Mouse (Mus musculus): Measurements from ENCODE around the gene R3hdm1.
"Not testable (repeated sequence)": the region's sequence is repeated elsewhere in the genome, so short reads cannot be mapped to it uniquely, and the experiment has no call there.

Gene R3hdm1

GRCm38 (mm10) chr1:128120913-128121627, 18.0 kb downstream of the R3hdm1 start:
- no peak for DNase-seq (ENCODE audit: low spot score in 2 of 2)

GRCm38 (mm10) chr1:128136222-128136621, 33.1 kb downstream of the R3hdm1 start:
- not testable (repeated sequence) for DNase-seq (ENCODE audit: low spot score in 2 of 2)

DNA sequence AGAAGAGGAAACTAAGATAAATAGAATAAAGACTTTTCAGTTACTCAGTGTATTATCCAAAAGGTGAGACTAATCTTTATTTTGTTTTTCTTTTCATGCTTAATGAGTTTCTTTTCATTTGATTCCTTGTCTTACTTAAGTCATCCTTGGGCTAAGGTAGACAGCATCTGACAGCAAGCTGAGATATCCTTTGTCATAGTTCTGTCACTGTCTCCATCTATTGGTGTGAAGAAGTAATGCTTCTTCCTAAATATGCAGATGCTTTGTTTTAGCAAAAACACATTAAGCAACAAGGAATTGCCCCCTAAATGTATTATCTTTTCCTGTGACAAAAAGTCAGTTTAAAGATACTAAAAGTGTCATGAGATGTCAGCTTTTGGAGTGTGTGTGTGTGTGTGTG, 37.9 kb downstream of the R3hdm1 start:
- DNase-seq (ENCODE audit: low spot score in 2 of 2) = no peak

GRCm38 (mm10) chr1:128141737-128142136, 38.6 kb downstream of the R3hdm1 start:
- DNase-seq (ENCODE audit: low spot score in 2 of 2) = no peak

DNA sequence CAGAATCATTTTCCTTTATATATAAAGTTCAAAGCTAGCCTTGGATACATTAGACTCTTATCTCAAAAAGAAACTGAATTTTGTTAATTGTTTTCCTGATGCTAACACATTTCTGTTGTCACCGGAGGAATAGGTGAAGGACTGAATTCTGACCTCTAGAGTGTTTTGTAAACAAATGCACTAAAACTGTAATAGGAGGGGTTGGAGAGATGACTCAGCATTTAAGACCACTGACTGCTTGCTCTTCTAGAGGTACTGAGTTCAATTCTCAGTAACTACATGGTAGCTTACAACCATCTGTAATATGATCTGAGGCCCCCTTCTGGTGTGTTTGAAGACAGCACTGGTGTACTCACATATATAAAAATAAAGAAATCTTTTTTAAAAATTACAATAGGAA, 63.9 kb downstream of the R3hdm1 start:
- DNase-seq (ENCODE audit: low spot score in 2 of 2) = no peak

DNA sequence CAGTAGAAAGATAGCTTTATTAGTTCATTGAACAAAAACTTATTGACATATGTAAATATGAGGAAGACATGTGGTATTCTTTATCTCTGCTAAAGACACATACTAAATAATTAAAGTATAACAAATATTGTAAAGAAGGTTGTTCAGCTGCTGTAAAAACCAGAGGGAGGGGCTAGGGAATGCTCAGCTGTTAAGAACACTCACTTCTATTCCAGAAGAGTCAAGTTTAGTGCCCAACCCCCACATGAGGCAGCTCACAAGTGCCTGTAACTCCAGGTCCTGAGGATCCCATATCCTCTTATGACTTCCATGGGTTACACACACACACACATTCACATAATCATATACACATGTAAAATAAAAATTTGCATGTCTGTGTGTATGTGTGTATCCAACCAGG, 67.0 kb downstream of the R3hdm1 start:
- DNase-seq (ENCODE audit: low spot score in 2 of 2) = no peak

- DNase-seq (ENCODE audit: low spot score in 2 of 2) = no peak
Observed at GRCm38 (mm10) chr1:128191426-128191825, 88.3 kb downstream of the R3hdm1 start.

DNA sequence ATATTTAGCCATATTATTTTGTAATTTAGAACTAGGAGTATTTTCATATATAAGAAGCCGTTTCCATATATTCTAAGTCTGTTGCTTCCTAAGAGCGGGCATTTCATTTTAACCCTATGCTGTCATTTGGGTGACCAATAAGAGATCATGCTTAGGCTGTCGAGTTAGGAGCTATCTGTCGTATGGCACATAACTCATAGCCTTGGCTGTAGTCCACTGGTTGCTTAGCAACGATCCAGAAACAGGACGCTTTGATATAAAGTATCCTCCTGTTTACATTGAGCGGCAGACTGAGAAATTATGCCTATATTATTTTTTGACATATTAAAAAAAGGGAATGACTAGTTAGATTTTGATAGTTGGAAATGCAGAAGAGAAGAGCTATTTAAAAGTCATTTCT, 89.3 kb downstream of the R3hdm1 start:
- no peak for DNase-seq (ENCODE audit: low spot score in 2 of 2)

- DNase-seq (ENCODE audit: low spot score in 2 of 2) = no peak
Observed at GRCm38 (mm10) chr1:128194011-128194410, 90.9 kb downstream of the R3hdm1 start.

DNA sequence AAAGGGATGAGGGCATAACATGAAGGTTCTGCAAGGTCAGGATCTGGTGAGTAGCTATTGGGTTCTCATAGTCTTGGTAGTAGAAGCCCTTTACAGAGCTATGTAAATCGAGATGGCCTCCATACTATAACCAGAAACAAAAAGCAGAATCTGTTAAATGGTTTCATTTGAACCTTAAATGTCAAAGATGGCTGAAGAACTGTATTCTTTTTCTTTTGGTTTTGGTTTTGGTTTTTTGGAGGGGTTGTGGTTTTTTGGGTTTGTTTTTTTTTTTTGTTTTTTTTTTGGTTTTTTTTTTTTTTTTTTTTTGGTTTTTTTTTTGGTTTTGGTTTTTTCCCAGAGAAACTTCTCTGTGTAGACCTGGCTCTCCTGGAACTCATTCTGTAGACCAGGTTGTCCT, 94.3 kb downstream of the R3hdm1 start:
- no peak for DNase-seq (ENCODE audit: low spot score in 2 of 2)

- peak in 1 of 2 experiments; percentile 4 for DNase-seq (ENCODE audit: low spot score in 2 of 2)
Observed at GRCm38 (mm10) chr1:128213261-128213660, 110.2 kb downstream of the R3hdm1 start.

DNA sequence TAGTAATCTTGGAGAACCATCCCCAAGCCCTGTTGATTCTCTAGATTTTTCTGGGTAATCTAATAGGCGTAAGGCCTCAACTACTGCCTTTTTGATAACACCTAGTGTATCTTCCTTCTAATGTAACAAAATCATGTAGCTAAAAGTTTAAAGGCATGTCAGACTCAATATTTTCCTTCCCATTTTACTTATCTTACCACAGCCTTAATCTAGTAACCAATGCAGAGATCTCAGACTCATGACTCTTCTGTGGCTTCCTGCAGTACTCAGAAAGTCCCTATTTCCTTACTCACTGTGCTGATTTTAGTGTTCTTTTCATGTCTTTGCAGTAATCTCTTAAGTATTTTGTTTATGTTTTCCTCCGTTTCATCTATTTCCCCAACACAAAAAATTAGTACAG, 118.8 kb downstream of the R3hdm1 start:
- DNase-seq (ENCODE audit: low spot score in 2 of 2) = no peak

GRCm38 (mm10) chr1:128223304-128223703, 120.2 kb downstream of the R3hdm1 start:
- DNase-seq (ENCODE audit: low spot score in 2 of 2) = no peak

- DNase-seq (ENCODE audit: low spot score in 2 of 2) = no peak
Observed at GRCm38 (mm10) chr1:128235181-128235580, 132.1 kb downstream of the R3hdm1 start.

DNA sequence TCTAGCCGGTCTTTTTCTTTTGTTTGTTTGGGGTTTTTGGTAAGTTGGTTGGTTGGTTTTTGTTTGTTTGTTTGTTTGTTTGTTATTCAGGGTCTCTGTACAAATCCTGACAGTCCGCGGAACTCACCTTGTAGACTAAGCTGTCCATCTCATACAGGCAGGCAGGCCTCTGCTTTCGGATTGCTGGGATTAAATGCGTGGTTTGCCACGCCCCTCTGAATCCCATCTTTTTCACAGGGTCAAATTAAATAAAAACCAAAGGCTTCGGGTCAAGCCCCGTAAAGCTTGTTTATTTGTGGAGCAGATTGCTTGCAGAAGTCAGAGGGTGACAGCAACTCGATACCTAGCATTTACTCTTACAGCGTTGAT, 140.5 kb downstream of the R3hdm1 start, which contains the start of gene Ubxn4:
Gene Ubxn4 (plus strand): TSS at position 338 of the 369 bp plus-strand sequence.
- no peak for DNase-seq (ENCODE audit: low spot score in 2 of 2)

- DNase-seq (ENCODE audit: low spot score in 2 of 2) = peak; percentile 97
Observed at GRCm38 (mm10) chr1:128243996-128244726, 141.1 kb downstream of the R3hdm1 start.

DNA sequence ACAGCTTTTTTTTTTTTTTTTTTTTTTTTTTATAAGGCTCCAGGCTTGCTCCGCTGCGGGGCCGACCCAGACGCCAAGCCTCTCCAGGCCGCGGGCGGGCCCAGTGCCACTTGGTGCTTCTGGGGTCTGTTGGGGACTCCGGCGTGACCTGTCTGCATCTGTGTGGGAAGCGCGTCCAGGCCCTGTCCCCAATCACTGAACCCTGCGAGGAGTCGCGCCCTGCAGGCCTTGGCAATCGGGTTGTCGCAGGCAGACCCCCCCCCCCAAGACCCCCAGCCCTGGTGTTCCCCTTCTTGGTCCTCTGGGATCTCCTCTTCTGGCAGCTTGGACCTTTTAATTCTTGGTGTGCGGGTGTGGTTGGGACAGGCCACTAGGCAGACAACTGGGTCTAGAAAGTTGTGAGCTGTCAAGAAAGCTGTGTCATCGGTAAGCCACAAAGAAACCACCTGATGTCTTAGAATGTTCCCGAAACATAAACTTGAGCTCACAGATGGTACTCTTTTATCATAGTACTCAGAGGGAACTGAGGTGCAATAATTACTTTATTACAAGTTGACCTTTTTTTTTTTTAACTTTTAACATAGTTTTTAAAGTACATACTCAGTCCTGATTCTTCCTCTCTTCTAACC, 141.7 kb downstream of the R3hdm1 start:
- peak; percentile 12 to 29 for DNase-seq (ENCODE audit: low spot score in 2 of 2)

DNA sequence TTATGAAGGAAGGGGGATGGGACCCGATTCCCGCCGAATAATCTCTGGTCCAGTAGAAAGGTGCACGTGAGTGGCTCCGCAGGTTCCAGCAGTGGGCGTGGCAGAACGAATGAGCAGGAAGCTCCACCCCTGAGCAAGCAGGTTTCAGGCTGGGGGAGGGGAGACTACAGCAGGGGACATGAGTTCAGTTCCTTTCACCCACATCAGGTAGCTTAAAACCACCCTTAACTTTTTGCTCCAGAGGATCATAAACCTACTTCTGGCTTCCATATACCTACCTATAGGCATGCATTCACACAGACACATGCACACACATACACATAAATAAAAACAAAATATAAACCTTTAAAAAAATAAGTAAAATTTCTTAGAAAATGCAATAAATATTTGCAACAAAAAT, 164.0 kb downstream of the R3hdm1 start:
- DNase-seq (ENCODE audit: low spot score in 2 of 2) = not testable (repeated sequence)

GRCm38 (mm10) chr1:128270731-128271130, 167.6 kb downstream of the R3hdm1 start:
- no peak for DNase-seq (ENCODE audit: low spot score in 2 of 2)

DNA sequence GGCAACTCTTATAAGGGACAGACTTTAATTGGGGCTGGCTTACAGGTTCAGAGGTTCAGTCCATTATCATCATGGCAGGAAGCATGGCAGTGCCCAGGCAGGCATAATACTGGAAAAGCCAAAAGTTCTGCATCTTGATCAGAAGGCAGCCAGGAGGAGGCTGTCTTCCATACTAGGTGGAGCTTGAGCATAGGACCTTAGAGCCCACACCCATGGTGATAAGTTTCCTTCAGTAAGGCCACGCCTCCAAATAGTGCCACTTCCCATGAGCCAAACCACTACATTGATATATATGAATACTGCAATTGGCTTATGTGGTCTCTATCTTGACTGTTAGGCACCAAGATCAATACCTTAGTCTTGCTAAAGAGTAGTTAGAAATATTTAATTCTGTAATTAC, 172.8 kb downstream of the R3hdm1 start:
- DNase-seq (ENCODE audit: low spot score in 2 of 2) = no peak

- DNase-seq (ENCODE audit: low spot score in 2 of 2) = no peak
Observed at GRCm38 (mm10) chr1:128278563-128278962, 175.5 kb downstream of the R3hdm1 start.

GRCm38 (mm10) chr1:128281753-128282152, 178.7 kb downstream of the R3hdm1 start:
- DNase-seq (ENCODE audit: low spot score in 2 of 2) = no peak

DNA sequence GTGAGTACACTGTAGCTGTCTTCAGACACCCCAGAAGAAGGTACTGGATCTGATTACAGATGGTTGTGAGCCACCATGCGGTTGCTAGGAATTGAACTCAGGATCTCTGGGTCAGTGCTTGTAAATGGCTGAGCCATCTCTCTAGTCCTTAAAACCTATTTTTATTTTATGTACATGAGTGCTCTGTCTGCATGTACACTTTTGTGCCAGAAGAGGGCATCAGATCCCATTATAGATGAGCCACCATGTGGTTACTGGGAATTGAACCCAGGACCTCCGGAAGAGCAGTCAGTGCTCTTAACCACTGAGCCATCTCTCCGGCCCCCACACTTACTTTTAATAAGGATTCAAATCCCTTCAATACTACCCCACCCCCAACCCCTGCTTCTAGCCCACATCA, 179.8 kb downstream of the R3hdm1 start:
- DNase-seq (ENCODE audit: low spot score in 2 of 2) = no peak

Measured in spleen, postnatal 36 days (tissue).